Mouse (Mus musculus) ES-Bruce4 (cell line): ENCODE measurements around the gene Gpx6.

Experiments used
- CTCF ChIP-seq: IDR thresholded peaks from one replicate; pipeline ENCODE4 v1.8.1; 2011; ENCODE audit warnings: low read depth, low read length
- POLR2A ChIP-seq: IDR thresholded peaks from one replicate; pipeline ENCODE4 v1.8.1; 2011; ENCODE audit warnings: low read length; ENCODE audit not compliant: insufficient read depth

DNA sequence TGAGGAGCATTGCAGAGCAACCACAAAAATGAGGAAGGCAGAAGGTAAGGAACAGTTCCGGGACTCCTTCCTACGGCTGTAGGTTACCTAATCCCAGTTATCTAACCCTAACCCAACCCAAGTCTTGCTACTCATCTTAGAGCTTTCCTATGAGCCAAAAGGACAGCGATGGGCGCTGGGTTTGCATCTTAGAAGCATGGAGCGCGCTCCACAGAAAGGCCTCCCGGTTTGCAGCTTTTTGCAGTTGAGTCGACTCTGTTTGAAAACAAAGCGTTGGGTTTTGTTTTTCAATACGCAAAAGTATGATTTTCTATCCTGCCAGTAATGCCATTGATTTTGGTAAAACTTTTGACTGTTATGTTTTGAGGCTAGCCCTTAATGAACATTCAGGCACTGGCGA is 48.0 kb upstream of the Gpx6 start:
- TF ChIP-seq POLR2A = no peak
- no peak for TF ChIP-seq CTCF
